Mouse (Mus musculus) monocyte, adult 5-6 weeks (primary cell): ENCODE measurements around the gene Inpp4a. TPM values are rescaled to one million over a fixed set of nuclear protein-coding genes. Genes with fewer than 3 reads are reported as not detected.

ENCODE experiments used
- ATAC-seq: fragments of 153-309, 156-312 bp; replicated peaks from 2 replicates; pipeline ENCODE4 v1.8.0; 2017; ENCODE audit warnings: mild to moderate bottlenecking; ENCODE audit not compliant: low TSS enrichment, insufficient number of reproducible peaks, severe bottlenecking, poor library complexity, low FRiP score
- total RNA-seq: library from RNA; stranded (forward); fragments of 200-1000, 200-491, 200-594 nt; gene quantifications from 3 replicates; pipeline ENCODE4 v1.2.3, GENCODE M21; 2017

Gene Inpp4a
- total RNA-seq, 1 experiment from 2014 or later: 17.4 TPM

- no peak for ATAC-seq
These were observed 86.8 kb downstream of the Inpp4a start for GRCm38 (mm10) chr1:37386448-37386971.

- ATAC-seq: no peak
These were observed 93.5 kb downstream of the Inpp4a start for GRCm38 (mm10) chr1:37393174-37393573.

GRCm38 (mm10) chr1:37396481-37396880 lies 96.8 kb downstream of the Inpp4a start:
- no peak for ATAC-seq

GRCm38 (mm10) chr1:37398961-37399360 lies 99.3 kb downstream of the Inpp4a start:
- ATAC-seq: no peak

GRCm38 (mm10) chr1:37399734-37400133 lies 100.1 kb downstream of the Inpp4a start:
- ATAC-seq: no peak

GRCm38 (mm10) chr1:37401687-37402086 lies 102.0 kb downstream of the Inpp4a start:
- ATAC-seq: peak; percentile 71

- no peak for ATAC-seq
These were observed 105.5 kb downstream of the Inpp4a start for GRCm38 (mm10) chr1:37405137-37405536.

- no peak for ATAC-seq
These were observed 107.6 kb downstream of the Inpp4a start for GRCm38 (mm10) chr1:37407228-37407627.

- ATAC-seq: no peak
These were observed 108.4 kb downstream of the Inpp4a start for GRCm38 (mm10) chr1:37408059-37408458.

GRCm38 (mm10) chr1:37408678-37409077 lies 109.0 kb downstream of the Inpp4a start:
- no peak for ATAC-seq

GRCm38 (mm10) chr1:37409647-37410046 lies 110.0 kb downstream of the Inpp4a start:
- no peak for ATAC-seq

GRCm38 (mm10) chr1:37415394-37415793 lies 115.7 kb downstream of the Inpp4a start:
- ATAC-seq: no peak

GRCm38 (mm10) chr1:37419420-37419819 lies 119.8 kb downstream of the Inpp4a start:
- peak; percentile 100 for ATAC-seq

GRCm38 (mm10) chr1:37427144-37427875 lies 127.6 kb downstream of the Inpp4a start:
- ATAC-seq: no peak

- no peak for ATAC-seq
These were observed 129.2 kb downstream of the Inpp4a start for GRCm38 (mm10) chr1:37428911-37429310.

- peak; percentile 97 for ATAC-seq
These were observed 130.0 kb downstream of the Inpp4a start, which contains the start of the genes Coa5 and Unc50 for GRCm38 (mm10) chr1:37429366-37430296. Gene Coa5 (minus strand): TSS chr1:37430103. Gene Unc50 (plus strand): TSS chr1:37430139.

GRCm38 (mm10) chr1:37430297-37430840 lies 130.7 kb downstream of the Inpp4a start:
- ATAC-seq: no peak

GRCm38 (mm10) chr1:37436419-37436818 lies 136.8 kb downstream of the Inpp4a start:
- no peak for ATAC-seq
